Mouse (Mus musculus): Measurements from ENCODE around the gene Tyw3. TPM values are rescaled to one million over a fixed set of nuclear protein-coding genes. Genes with fewer than 3 reads are reported as not detected.

Tyw3 gene
- 8.6 TPM for polyA plus RNA-seq (2017; shearing (Covaris generic))

DNA sequence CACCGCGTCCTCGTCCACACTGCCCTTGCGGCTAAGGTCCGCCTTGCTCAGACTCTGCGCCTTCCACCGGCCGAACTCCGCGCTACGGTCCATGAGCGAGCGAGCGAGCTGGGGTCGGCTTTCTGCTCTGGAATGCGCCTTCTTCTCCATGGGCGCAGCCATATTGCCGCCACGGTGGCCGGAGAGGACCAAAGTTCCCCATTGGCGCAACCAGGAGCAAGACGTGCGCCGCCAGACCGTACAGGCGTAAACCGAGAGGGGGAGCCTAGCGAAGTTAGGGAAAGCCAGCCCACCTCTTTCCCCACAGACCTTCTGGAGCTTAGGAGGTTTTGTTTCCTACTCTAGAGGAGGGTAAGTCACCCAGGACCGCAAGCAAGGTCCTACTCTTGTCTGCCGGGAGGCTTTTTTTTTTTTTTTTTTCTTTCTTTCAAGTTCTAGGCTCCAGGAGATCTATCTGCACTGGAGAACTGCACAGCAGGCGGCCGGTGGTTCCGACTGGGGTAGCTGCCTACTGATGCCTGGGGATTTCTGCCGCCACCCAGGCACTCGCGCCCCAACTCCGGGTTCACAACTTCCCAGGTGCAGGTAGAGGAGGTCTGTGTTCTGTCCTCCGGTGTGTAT, at the start of gene Tyw3:
Gene Tyw3, minus strand, starts transcription at position 171 of the 621 bp plus-strand sequence.

DNA sequence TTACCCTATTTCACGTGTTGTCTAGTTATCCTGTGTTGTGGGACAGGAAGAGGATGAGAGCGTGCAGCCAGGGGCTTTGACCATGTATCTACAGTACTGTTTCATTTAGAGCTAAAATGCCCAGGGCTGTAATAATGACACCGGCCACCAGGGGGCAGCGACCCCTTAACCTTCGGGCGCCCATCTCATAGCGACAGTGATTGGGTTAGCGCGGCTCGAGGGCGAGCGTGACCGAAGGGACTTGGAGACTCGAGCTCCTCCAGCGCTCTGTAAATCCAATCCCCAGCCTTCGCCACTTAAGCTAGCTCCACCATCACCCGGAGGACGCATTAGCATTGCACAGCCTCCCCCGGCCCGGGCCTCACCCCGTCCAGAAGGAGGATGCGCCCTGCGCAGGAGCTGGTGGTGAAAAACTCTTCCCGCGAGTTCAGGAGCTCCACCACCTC, 393 bp downstream of the Tyw3 start, which contains the start of gene Cryz:
Gene Cryz, plus strand, starts transcription at position 224 of the 446 bp plus-strand sequence.

Other genes starting within 250 kb of the Tyw3 start
- 3.8 TPM for gene Cryz, start 393 bp downstream of the Tyw3 start, polyA plus RNA-seq (2017; shearing (Covaris generic))
- gene Erich3, start 66.8 kb upstream of the Tyw3 start, polyA plus RNA-seq (2017; shearing (Covaris generic)): 0.30 TPM

Measured in CD4-positive, CD25-positive, alpha-beta regulatory T cell, adult 9 weeks (primary cell).